ENCODE assay signal across 8 mouse cellular contexts in the genomic region with DNA sequence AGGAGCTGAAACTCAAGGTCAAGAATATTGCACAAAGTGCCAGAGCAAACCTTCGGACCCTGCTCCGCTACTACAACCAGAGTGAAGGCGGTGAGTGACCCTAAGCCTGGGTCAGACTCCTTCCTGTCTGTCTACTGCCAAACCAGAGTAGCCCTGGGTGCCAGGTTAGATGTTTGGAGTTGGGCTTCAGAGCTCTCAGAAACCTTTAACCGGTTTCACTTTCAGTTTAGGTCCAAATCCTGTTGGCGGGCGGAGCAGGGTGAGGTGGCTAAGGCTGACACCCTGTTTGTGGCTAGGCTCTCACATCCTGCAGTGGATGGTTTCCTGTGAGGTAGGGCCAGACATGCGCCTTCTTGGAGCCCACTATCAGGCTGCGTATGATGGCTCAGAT. TPM values are rescaled to one million over a fixed set of nuclear protein-coding genes. Genes with fewer than 3 reads are reported as not detected.
DNase-seq lines count a peak whose midpoint lies in the region; ATAC-seq lines count a peak whose summit lies in the region.

No protein-coding gene starts in this region.

- ATAC-seq in embryonic facial prominence, embryonic 11.5 days (replicated peaks; ENCODE audit: insufficient number of reproducible peaks, low FRiP score, low TSS enrichment, low read depth) = 0 out of 2 replicates have a peak, but pooled peaks have one; percentile 25
- ATAC-seq in heart, embryonic 11.5 days (replicated peaks; ENCODE audit: insufficient number of reproducible peaks, low FRiP score, low TSS enrichment) = peak; percentile 15; the same call in 1 of the 2 replicates
- ATAC-seq in lung, embryonic 15.5 days (ENCODE audit: borderline replicate concordance, extremely low read depth, low FRiP score, low TSS enrichment) = peak; percentile 43; the same call in 1 of the 2 replicates
- ATAC-seq in neural tube, embryonic 15.5 days (ENCODE audit: low FRiP score) = no peak

- H3K9me3 ChIP-seq in embryonic facial prominence, embryonic 11.5 days (replicated peaks; ENCODE audit: control insufficient read depth, low read length) = no peaks in the 10 kb centered on the region
- H3K9me3 ChIP-seq in heart, embryonic 11.5 days (replicated peaks; ENCODE audit: control insufficient read depth, low read length) = no peaks in the 10 kb centered on the region
- H3K9me3 ChIP-seq in lung, embryonic 15.5 days = no peaks in the 10 kb centered on the region
- H3K9me3 ChIP-seq in neural tube, embryonic 15.5 days (replicated peaks) = no peaks in the 10 kb centered on the region

- no peaks in the 10 kb centered on the region for H3K4me1 ChIP-seq in embryonic facial prominence, embryonic 11.5 days (ENCODE audit: control insufficient read depth, insufficient read depth, low read length)
- no peaks in the 10 kb centered on the region for H3K4me1 ChIP-seq in heart, embryonic 11.5 days (ENCODE audit: control insufficient read depth, insufficient read depth, low read length)
- H3K4me1 ChIP-seq in lung, embryonic 15.5 days = no peaks in the 10 kb centered on the region
- H3K4me1 ChIP-seq in neural tube, embryonic 15.5 days = peaks cover 6% of the 10 kb centered on the region

- no peak overlapping the region for H3K27ac ChIP-seq in embryonic facial prominence, embryonic 11.5 days (replicated peaks; ENCODE audit: low read depth, low read length)
- no peak overlapping the region for H3K27ac ChIP-seq in heart, embryonic 11.5 days (ENCODE audit: low read depth, low read length)
- no peak overlapping the region for H3K27ac ChIP-seq in lung, embryonic 15.5 days
- no peak overlapping the region for H3K27ac ChIP-seq in neural tube, embryonic 15.5 days (replicated peaks)

- WGBS in embryonic facial prominence, embryonic 11.5 days = 65% methylated on average over 8 of the region's 8 CpGs
- WGBS in heart, embryonic 11.5 days (ENCODE audit: insufficient replicate concordance) = 53% methylated on average over 8 of the region's 8 CpGs
- 53% methylated on average over 8 of the region's 8 CpGs for WGBS in lung, embryonic 15.5 days
- WGBS in neural tube, embryonic 15.5 days = 66% methylated on average over 8 of the region's 8 CpGs

- peak overlapping the region; percentile 36 for H3K4me3 ChIP-seq in embryonic facial prominence, embryonic 11.5 days (ENCODE audit: low read depth, low read length)
- H3K4me3 ChIP-seq in heart, embryonic 11.5 days (ENCODE audit: low read depth, low read length) = peak overlapping the region; percentile 56
- H3K4me3 ChIP-seq in lung, embryonic 15.5 days = peak overlapping the region; percentile 53
- H3K4me3 ChIP-seq in neural tube, embryonic 15.5 days (replicated peaks) = peak overlapping the region; percentile 54

- no peaks in the 10 kb centered on the region for H3K36me3 ChIP-seq in embryonic facial prominence, embryonic 11.5 days (replicated peaks; ENCODE audit: control insufficient read depth, insufficient read depth, low read depth, low read length)
- H3K36me3 ChIP-seq in heart, embryonic 11.5 days (ENCODE audit: control insufficient read depth, insufficient read depth, low read length) = no peaks in the 10 kb centered on the region
- no peaks in the 10 kb centered on the region for H3K36me3 ChIP-seq in lung, embryonic 15.5 days
- H3K36me3 ChIP-seq in neural tube, embryonic 15.5 days = no peaks in the 10 kb centered on the region

- peak overlapping the region; percentile 48; the same call in 1 of the 2 replicates for H3K9ac ChIP-seq in embryonic facial prominence, embryonic 11.5 days (replicated peaks; ENCODE audit: low read length)
- H3K9ac ChIP-seq in heart, embryonic 11.5 days (ENCODE audit: low read depth, low read length) = peak overlapping the region; percentile 49
- H3K9ac ChIP-seq in lung, embryonic 15.5 days = no peak overlapping the region
- H3K9ac ChIP-seq in neural tube, embryonic 15.5 days (replicated peaks) = peak overlapping the region; percentile 51

- H3K27me3 ChIP-seq in embryonic facial prominence, embryonic 11.5 days (ENCODE audit: control insufficient read depth, insufficient read depth, low read length) = no peaks in the 10 kb centered on the region
- no peaks in the 10 kb centered on the region for H3K27me3 ChIP-seq in heart, embryonic 11.5 days (ENCODE audit: control insufficient read depth, insufficient read depth, low read length)
- H3K27me3 ChIP-seq in lung, embryonic 15.5 days = no peaks in the 10 kb centered on the region
- H3K27me3 ChIP-seq in neural tube, embryonic 15.5 days (replicated peaks) = no peaks in the 10 kb centered on the region

- peak; percentile 19 to 21 for DNase-seq in right cerebral cortex, postnatal 10 days (ENCODE audit: low spot score in 2 of 2)
- DNase-seq in right cerebral cortex, postnatal 36 days (ENCODE audit: low spot score in 2 of 2) = no peak
- DNase-seq in embryonic facial prominence, embryonic 11.5 days (ENCODE audit: low spot score) = no peak
- peak; percentile 72 for DNase-seq in kidney, adult 9 months
- no peak for DNase-seq in layer of hippocampus, postnatal 14 days (ENCODE audit: low spot score in 2 of 2)

- peak overlapping the region; percentile 84 for H3K4me2 ChIP-seq in embryonic facial prominence, embryonic 11.5 days (ENCODE audit: low read depth, low read length)
- H3K4me2 ChIP-seq in heart, embryonic 11.5 days = peak overlapping the region; percentile 95
- H3K4me2 ChIP-seq in lung, embryonic 15.5 days = peak overlapping the region; percentile 95
- peak overlapping the region; percentile 98 for H3K4me2 ChIP-seq in neural tube, embryonic 15.5 days

RNA-seq across cellular contexts. Expression of gene H2-M3, which starts 0.7 kb away (rescaled TPM):
- polyA plus RNA-seq in embryonic facial prominence, embryonic 11.5 days (2014; fragmentation: Nextera tagmentation; extraction: Ambion mirVana) = 1.4 and 1.8 TPM in 2 replicates
- polyA plus RNA-seq in heart, embryonic 11.5 days (2014; fragmentation: Nextera tagmentation; extraction: Ambion mirVana) = 0.55 and 0.72 TPM in 2 replicates
- polyA plus RNA-seq in lung, embryonic 15.5 days (2015; fragmentation: Nextera tagmentation; extraction: Ambion mirVana) = 2.2 and 3.0 TPM in 2 replicates
- 1.7 and 3.2 TPM in 2 replicates for polyA plus RNA-seq in neural tube, embryonic 15.5 days (2015; fragmentation: Nextera tagmentation; extraction: Ambion mirVana)
- 1 to 10 TPM; 2.2 to 2.5 TPM for total RNA-seq in layer of hippocampus, postnatal 14 days (2021)

RNA-seq across cellular contexts. Expression of gene Olfr98, which starts 7.1 kb away (rescaled TPM):
- polyA plus RNA-seq in embryonic facial prominence, embryonic 11.5 days (2014; fragmentation: Nextera tagmentation; extraction: Ambion mirVana) = not detected in 2 replicates
- polyA plus RNA-seq in heart, embryonic 11.5 days (2014; fragmentation: Nextera tagmentation; extraction: Ambion mirVana) = not detected in 2 replicates
- not detected in 2 replicates for polyA plus RNA-seq in lung, embryonic 15.5 days (2015; fragmentation: Nextera tagmentation; extraction: Ambion mirVana)
- polyA plus RNA-seq in neural tube, embryonic 15.5 days (2015; fragmentation: Nextera tagmentation; extraction: Ambion mirVana) = not detected in 2 replicates
- total RNA-seq in layer of hippocampus, postnatal 14 days (2021) = not detected

RNA-seq across cellular contexts. Expression of gene Olfr99, which starts 12.6 kb away (rescaled TPM):
- not detected in 2 replicates for polyA plus RNA-seq in embryonic facial prominence, embryonic 11.5 days (2014; fragmentation: Nextera tagmentation; extraction: Ambion mirVana)
- not detected in 2 replicates for polyA plus RNA-seq in heart, embryonic 11.5 days (2014; fragmentation: Nextera tagmentation; extraction: Ambion mirVana)
- not detected in 2 replicates for polyA plus RNA-seq in lung, embryonic 15.5 days (2015; fragmentation: Nextera tagmentation; extraction: Ambion mirVana)
- not detected in 2 replicates for polyA plus RNA-seq in neural tube, embryonic 15.5 days (2015; fragmentation: Nextera tagmentation; extraction: Ambion mirVana)
- not detected for total RNA-seq in layer of hippocampus, postnatal 14 days (2021)

RNA-seq across cellular contexts. Expression of gene Olfr101, which starts 33.4 kb away (rescaled TPM):
- polyA plus RNA-seq in embryonic facial prominence, embryonic 11.5 days (2014; fragmentation: Nextera tagmentation; extraction: Ambion mirVana) = not detected in 2 replicates
- polyA plus RNA-seq in heart, embryonic 11.5 days (2014; fragmentation: Nextera tagmentation; extraction: Ambion mirVana) = not detected in 2 replicates
- polyA plus RNA-seq in lung, embryonic 15.5 days (2015; fragmentation: Nextera tagmentation; extraction: Ambion mirVana) = not detected in 2 replicates
- polyA plus RNA-seq in neural tube, embryonic 15.5 days (2015; fragmentation: Nextera tagmentation; extraction: Ambion mirVana) = not detected in 2 replicates
- total RNA-seq in layer of hippocampus, postnatal 14 days (2021) = not detected

RNA-seq across cellular contexts. Expression of gene Olfr97, which starts 33.6 kb away (rescaled TPM):
- not detected in 2 replicates for polyA plus RNA-seq in embryonic facial prominence, embryonic 11.5 days (2014; fragmentation: Nextera tagmentation; extraction: Ambion mirVana)
- polyA plus RNA-seq in heart, embryonic 11.5 days (2014; fragmentation: Nextera tagmentation; extraction: Ambion mirVana) = not detected in 2 replicates
- not detected in 2 replicates for polyA plus RNA-seq in lung, embryonic 15.5 days (2015; fragmentation: Nextera tagmentation; extraction: Ambion mirVana)
- polyA plus RNA-seq in neural tube, embryonic 15.5 days (2015; fragmentation: Nextera tagmentation; extraction: Ambion mirVana) = not detected in 2 replicates
- not detected for total RNA-seq in layer of hippocampus, postnatal 14 days (2021)

Comparison
In these comparisons a context has a peak if more than half of its experiments do, and no peak if none do; other contexts are left out.
1. DNase-seq: peak in right cerebral cortex, postnatal 10 days (2 of 2) and kidney, adult 9 months (single experiment); none in right cerebral cortex, postnatal 36 days (0 of 2), embryonic facial prominence, embryonic 11.5 days (single experiment) and layer of hippocampus, postnatal 14 days (0 of 2).
2. Peak in every context shown above with its lines, with median percentiles within 50 percentile points of each other: H3K4me2 ChIP-seq and H3K4me3 ChIP-seq.